Mouse (Mus musculus): ENCODE results near the gene Nadsyn1.

Gene Nadsyn1

GRCm38 (mm10) chr7:143801195-143802065 is 21.2 kb downstream of the Nadsyn1 start:
- no peak for DNase-seq (ENCODE audit: low read depth)

GRCm38 (mm10) chr7:143800770-143801169 is 21.9 kb downstream of the Nadsyn1 start:
- DNase-seq (ENCODE audit: low read depth), result no peak

- no peak for DNase-seq (ENCODE audit: low read depth)
Measured at GRCm38 (mm10) chr7:143798783-143799182, 23.9 kb downstream of the Nadsyn1 start.

GRCm38 (mm10) chr7:143793121-143793520 is 29.5 kb downstream of the Nadsyn1 start:
- DNase-seq (ENCODE audit: low read depth), result peak; percentile 72

GRCm38 (mm10) chr7:143792336-143792985 is 30.2 kb downstream of the Nadsyn1 start:
- no peak for DNase-seq (ENCODE audit: low read depth)

- no peak for DNase-seq (ENCODE audit: low read depth)
Measured at GRCm38 (mm10) chr7:143783996-143784829, 38.4 kb downstream of the Nadsyn1 start, which contains the start of gene Mrgpre. Gene Mrgpre, minus strand, starts transcription at chr7:143784500.

- no peak for DNase-seq (ENCODE audit: low read depth)
Measured at GRCm38 (mm10) chr7:143783378-143783995, 39.2 kb downstream of the Nadsyn1 start.

- no peak for DNase-seq (ENCODE audit: low read depth)
Measured at GRCm38 (mm10) chr7:143777375-143777774, 45.3 kb downstream of the Nadsyn1 start.

GRCm38 (mm10) chr7:143776137-143776536 is 46.5 kb downstream of the Nadsyn1 start:
- no peak for DNase-seq (ENCODE audit: low read depth)

- no peak for DNase-seq (ENCODE audit: low read depth)
Measured at GRCm38 (mm10) chr7:143769461-143769860, 53.2 kb downstream of the Nadsyn1 start.

GRCm38 (mm10) chr7:143768267-143768666 is 54.4 kb downstream of the Nadsyn1 start:
- DNase-seq (ENCODE audit: low read depth), result peak; percentile 34

- DNase-seq (ENCODE audit: low read depth), result no peak
Measured at GRCm38 (mm10) chr7:143766893-143767292, 55.8 kb downstream of the Nadsyn1 start, which contains the start of gene Mrgprg. Gene Mrgprg, minus strand, starts transcription at chr7:143766993.

GRCm38 (mm10) chr7:143764876-143765530 is 57.6 kb downstream of the Nadsyn1 start:
- DNase-seq (ENCODE audit: low read depth), result no peak

GRCm38 (mm10) chr7:143763794-143764193 is 58.9 kb downstream of the Nadsyn1 start:
- peak; percentile 73 for DNase-seq (ENCODE audit: low read depth)

- DNase-seq (ENCODE audit: low read depth), result no peak
Measured at GRCm38 (mm10) chr7:143758956-143759355, 63.7 kb downstream of the Nadsyn1 start.

GRCm38 (mm10) chr7:143757696-143758095 is 65.0 kb downstream of the Nadsyn1 start:
- no peak for DNase-seq (ENCODE audit: low read depth)

GRCm38 (mm10) chr7:143757027-143757390 is 65.6 kb downstream of the Nadsyn1 start:
- DNase-seq (ENCODE audit: low read depth), result peak; percentile 87

- DNase-seq (ENCODE audit: low read depth), result no peak
Measured at GRCm38 (mm10) chr7:143756125-143757026, 66.3 kb downstream of the Nadsyn1 start, which contains the start of gene Osbpl5. Gene Osbpl5, minus strand, starts transcription at chr7:143756985.

- DNase-seq (ENCODE audit: low read depth), result peak; percentile 15
Measured at GRCm38 (mm10) chr7:143755357-143756124, 67.1 kb downstream of the Nadsyn1 start.
